ENCODE assay signal across 9 mouse cellular contexts in the genomic region with DNA sequence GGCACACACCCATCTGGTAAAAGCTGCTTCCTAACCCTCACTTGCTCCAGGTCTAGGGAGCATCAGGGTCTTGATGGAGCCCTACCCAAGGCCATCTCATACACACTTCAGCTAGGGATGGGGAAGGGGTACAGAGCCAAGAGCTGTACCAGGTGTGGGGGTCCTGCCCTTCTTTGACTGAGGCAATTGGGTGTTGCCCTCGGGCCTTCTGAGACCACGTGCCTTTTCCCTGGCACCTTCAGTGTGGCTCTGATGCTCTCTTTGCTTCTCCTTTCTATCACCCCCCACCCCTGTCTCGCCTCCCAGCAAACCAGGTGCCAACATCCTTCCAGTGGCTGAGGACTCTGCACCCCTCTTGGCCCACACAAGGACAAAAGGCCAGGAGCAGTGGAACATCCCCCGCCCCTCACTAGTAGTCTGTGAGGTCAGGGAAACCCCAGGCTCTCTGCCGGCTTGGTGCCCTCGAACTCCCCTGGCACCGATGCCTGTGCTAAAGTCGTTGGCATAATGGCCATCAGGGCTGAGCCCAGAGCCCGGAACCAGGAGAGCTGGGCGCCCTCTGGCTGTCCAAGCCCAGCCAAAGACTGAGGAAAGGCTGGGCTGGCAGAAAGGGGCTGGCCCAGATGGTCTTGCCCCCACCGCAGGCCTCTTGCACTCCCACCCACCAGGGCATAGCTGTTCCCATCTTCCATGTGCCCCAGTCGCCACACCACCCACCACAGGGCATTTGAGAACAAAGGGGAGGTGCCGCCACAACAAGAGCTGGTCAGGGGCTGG.
DNase-seq lines count a peak whose midpoint lies in the region; ATAC-seq and TF ChIP-seq lines count a peak whose summit lies in the region.
"Had no signal": no experiment of that assay in that cellular context is flagged by ENCODE, and none has a peak within 500 bp of the region (broad histone marks: within the 10 kb centered on the region; RNA-seq: fewer than 3 reads in every experiment).

No protein-coding gene starts in this region.

- peak overlapping the region; percentile 97 for H3K9ac ChIP-seq in neural tube, embryonic 13.5 days

- peak overlapping the region; percentile 98 for H3K27ac ChIP-seq in left cerebral cortex, adult 2 months
- H3K27ac ChIP-seq in neural tube, embryonic 13.5 days (replicated peaks), result peak overlapping the region; percentile 95

- H3K4me3 ChIP-seq in left cerebral cortex, adult 2 months, result peak overlapping the region; percentile 90
- H3K4me3 ChIP-seq in neural tube, embryonic 13.5 days, result peak overlapping the region; percentile 83
- H3K4me3 ChIP-seq: megakaryocyte, embryonic 14.5 days had no signal

- H3K36me3 ChIP-seq in neural tube, embryonic 13.5 days, result no peaks in the 10 kb centered on the region

- peak; percentile 2; the same call in 1 of the 2 replicates for ATAC-seq in neural tube, embryonic 13.5 days (ENCODE audit: low read depth)

- intact Hi-C loops in left cerebral cortex, adult 2 months (cut with DNase I), result no loop called here

- WGBS in neural tube, embryonic 13.5 days, result 23% methylated on average over 13 of the region's 13 CpGs

- H3K4me2 ChIP-seq in neural tube, embryonic 13.5 days, result peak overlapping the region; percentile 90

- H3K4me1 ChIP-seq in neural tube, embryonic 13.5 days (replicated peaks), result peaks cover 86% of the 10 kb centered on the region

- peak; percentile 30 for TF ChIP-seq CTCF in left cerebral cortex, adult 2 months (IDR thresholded peaks at IDR 0.05)

- no peaks in the 10 kb centered on the region for H3K9me3 ChIP-seq in neural tube, embryonic 13.5 days
- H3K9me3 ChIP-seq: megakaryocyte, embryonic 14.5 days had no signal

- peaks cover 27% of the 10 kb centered on the region for H3K27me3 ChIP-seq in neural tube, embryonic 13.5 days

- DNase-seq in left cerebral cortex, adult 2 months (ENCODE audit: extremely low spot score in 1 of 2, low spot score in 2 of 2), result no peak
- no peak for DNase-seq in left cerebral cortex, adult 8-10 months (ENCODE audit: low spot score in 2 of 2)
- peak; percentile 82 to 84 for DNase-seq in cerebellum, postnatal 14 days
- DNase-seq in heart, postnatal 4 days, result peak; percentile 18
- DNase-seq in embryo, embryonic 10 days (ENCODE audit: low spot score), result no peak
- no peak for DNase-seq in urinary bladder, postnatal 4 days (ENCODE audit: low spot score in 2 of 2)
- no peak for DNase-seq in layer of hippocampus, postnatal 36 days

Comparison
In these comparisons a context has a peak if more than half of its experiments do, and no peak if none do; other contexts are left out.
1. DNase-seq: peak in cerebellum, postnatal 14 days (2 of 2) and heart, postnatal 4 days (single experiment); none in left cerebral cortex, adult 2 months (0 of 2), left cerebral cortex, adult 8-10 months (0 of 2), embryo, embryonic 10 days (single experiment), urinary bladder, postnatal 4 days (0 of 2) and layer of hippocampus, postnatal 36 days (0 of 2).